Mouse (Mus musculus) cortical plate, adult 2 months (tissue): ENCODE data around the gene Vipr1.

Experiments used
- CTCF ChIP-seq: fragments of 200-500 bp; IDR thresholded peaks from 2 replicates; pipeline ENCODE4 v1.5.1; 2011; ENCODE audit warnings: mild to moderate bottlenecking, control low read depth, low read length; ENCODE audit not compliant: insufficient read depth; ENCODE audit errors: extremely low read depth
- POLR2A ChIP-seq: fragments of 200-500 bp; IDR thresholded peaks from 2 replicates; pipeline ENCODE4 v1.6.1; 2011; ENCODE audit warnings: mild to moderate bottlenecking, low read length, control low read depth; ENCODE audit not compliant: insufficient read depth; ENCODE audit errors: extremely low read depth

- no peak for TF ChIP-seq CTCF
- no peak for TF ChIP-seq POLR2A
These were observed 49.5 kb upstream of the Vipr1 start for GRCm38 (mm10) chr9:121592948-121593550.
